Mouse (Mus musculus) brain, embryonic 14.5 days (tissue): ENCODE results near the gene Klhl42.

Experiments
- CTCF ChIP-seq: fragments of 200-500 bp; IDR thresholded peaks from 2 replicates; pipeline ENCODE4 v1.5.1; 2012; ENCODE audit warnings: inconsistent platforms, mild to moderate bottlenecking, moderate library complexity, borderline replicate concordance; ENCODE audit not compliant: insufficient read depth, insufficient read length; ENCODE audit errors: extremely low read depth
- POLR2A ChIP-seq: fragments of 200-500 bp; IDR thresholded peaks from 2 replicates; pipeline ENCODE4 v1.6.1; 2012; ENCODE audit warnings: mild to moderate bottlenecking, inconsistent platforms, borderline replicate concordance; ENCODE audit not compliant: poor library complexity, insufficient read depth, insufficient read length, severe bottlenecking; ENCODE audit errors: extremely low read depth

DNA sequence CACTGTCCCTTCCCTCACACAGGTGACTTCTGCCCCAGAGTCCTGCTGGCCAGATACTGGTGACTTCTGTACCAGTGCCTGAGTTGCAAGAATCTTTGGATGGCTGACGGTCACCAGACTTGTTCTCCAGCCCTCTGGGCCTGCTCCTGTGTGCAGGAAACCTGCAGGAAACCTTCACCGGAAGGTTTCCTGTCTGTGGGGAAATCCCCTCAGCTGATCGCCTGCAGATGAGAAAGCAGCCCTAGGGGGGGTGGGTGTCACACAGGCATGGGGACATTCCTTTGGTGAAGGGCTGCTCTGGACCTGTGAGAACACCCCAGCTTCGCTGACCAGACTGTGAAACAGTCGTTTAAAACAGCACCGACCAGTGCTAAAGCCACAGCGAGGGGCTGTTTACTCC, 63.9 kb downstream of the Klhl42 start:
- TF ChIP-seq CTCF (no peak), POLR2A (no peak)
